In the genomic region with DNA sequence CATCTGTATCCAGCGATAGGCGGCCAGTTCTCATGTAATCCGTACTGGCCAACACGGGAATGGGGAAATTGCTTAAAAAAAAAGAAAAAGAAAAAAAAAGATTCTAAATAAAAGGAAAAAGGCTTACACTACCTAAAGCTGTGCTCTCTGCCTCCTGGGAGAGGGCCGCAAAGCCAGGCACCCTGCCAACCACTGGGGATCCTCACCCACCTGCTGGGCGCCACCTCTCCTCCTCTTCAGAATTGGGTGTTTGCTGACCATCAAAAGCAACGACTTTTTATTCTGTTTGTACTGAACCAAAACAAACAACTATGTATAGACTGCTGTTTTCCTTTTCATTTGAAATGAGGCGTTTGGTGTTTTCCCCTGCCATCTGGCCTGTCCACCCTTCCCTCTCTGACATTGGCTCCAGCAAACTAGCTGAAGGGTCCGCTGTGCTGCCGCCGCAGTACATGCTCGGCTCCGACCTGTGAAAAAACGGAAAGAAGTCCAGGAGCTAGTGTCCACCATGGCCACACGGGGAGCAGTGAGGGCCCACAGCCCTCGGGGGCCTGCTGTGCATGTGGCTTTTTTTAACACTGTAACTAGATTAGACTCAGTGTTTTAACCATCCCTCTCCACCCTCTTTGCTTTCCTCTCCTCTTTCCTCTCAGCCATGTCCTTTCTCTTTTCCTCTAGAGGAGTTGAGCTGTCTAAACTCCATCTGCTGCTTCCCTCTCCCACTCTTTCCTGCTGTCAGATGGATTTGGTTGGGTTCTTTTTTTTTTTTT, we compare ENCODE assay signal across 19 mouse cellular contexts. TPM values are rescaled to one million over a fixed set of nuclear protein-coding genes. Genes with fewer than 3 reads are reported as not detected.
DNase-seq lines count a peak whose midpoint lies in the region; ATAC-seq and TF ChIP-seq lines count a peak whose summit lies in the region.
"Had no signal": no experiment of that assay in that cellular context is flagged by ENCODE, and none has a peak within 500 bp of the region (broad histone marks: within the 10 kb centered on the region; RNA-seq: fewer than 3 reads in every experiment).

No protein-coding gene starts in this region.

- H3K4me1 ChIP-seq in midbrain, embryonic 11.5 days (ENCODE audit: control insufficient read depth, insufficient read depth, low read length) = peaks cover 4% of the 10 kb centered on the region
- 0 out of 2 replicates have a peak, but pooled peaks cover 5% of the 10 kb centered on the region for H3K4me1 ChIP-seq in midbrain, embryonic 14.5 days (ENCODE audit: control insufficient read depth, insufficient read depth, low read length)
- peaks cover 8% of the 10 kb centered on the region; the same call in 1 of the 2 replicates for H3K4me1 ChIP-seq in forebrain, postnatal 0 days (ENCODE audit: insufficient read depth)
- no peaks in the 10 kb centered on the region for H3K4me1 ChIP-seq in heart, adult 2 months (ENCODE audit: control insufficient read depth, insufficient read depth, low read length)
- H3K4me1 ChIP-seq: heart, embryonic 12.5 days had no signal

- peaks cover 12% of the 10 kb centered on the region for H3K27me3 ChIP-seq in midbrain, embryonic 11.5 days (ENCODE audit: control insufficient read depth, insufficient read depth, low read length)
- no peaks in the 10 kb centered on the region for H3K27me3 ChIP-seq in midbrain, embryonic 14.5 days (ENCODE audit: control insufficient read depth, insufficient read depth, low read length)
- no peaks in the 10 kb centered on the region for H3K27me3 ChIP-seq in forebrain, postnatal 0 days (ENCODE audit: insufficient read depth, low read length)
- H3K27me3 ChIP-seq in heart, adult 2 months (ENCODE audit: control insufficient read depth, insufficient read depth, low read length) = no peaks in the 10 kb centered on the region
- H3K27me3 ChIP-seq: heart, embryonic 12.5 days; limb, embryonic 12.5 days; liver, embryonic 13.5 days; lung, embryonic 15.5 days had no signal

- no peaks in the 10 kb centered on the region for H3K9me3 ChIP-seq in midbrain, embryonic 11.5 days (ENCODE audit: control insufficient read depth, low read length)
- no peaks in the 10 kb centered on the region for H3K9me3 ChIP-seq in midbrain, embryonic 14.5 days (ENCODE audit: control insufficient read depth, low read length)
- H3K9me3 ChIP-seq in forebrain, postnatal 0 days (ENCODE audit: low read length) = no peaks in the 10 kb centered on the region
- H3K9me3 ChIP-seq: embryonic facial prominence, embryonic 10.5 days; heart, embryonic 12.5 days; limb, embryonic 12.5 days; liver, embryonic 13.5 days; lung, embryonic 15.5 days; midbrain, embryonic 13.5 days had no signal

- no peaks in the 10 kb centered on the region for H3K79me2 ChIP-seq in heart, adult 2 months (replicated peaks; ENCODE audit: control insufficient read depth, insufficient read depth, low read length)

- no peak for DNase-seq in frontal cortex, postnatal 14 days (ENCODE audit: low spot score in 2 of 2)
- peak; percentile 81 for DNase-seq in midbrain, embryonic 11.5 days (ENCODE audit: low spot score, missing footprints)
- no peak for DNase-seq in midbrain, embryonic 14.5 days
- DNase-seq in cerebellum, postnatal 25 days = peak; percentile 59 to 60
- no peak for DNase-seq in forebrain, postnatal 0 days
- no peak for DNase-seq in heart, adult 2 months
- DNase-seq: heart, postnatal 36 days; kidney, adult 8-10 months; liver, embryonic 13.5 days; retina, postnatal 1 day; thymus, postnatal 14 days had no signal

- 0 out of 2 replicates have a peak, but pooled peaks have one; percentile 21 for TF ChIP-seq CTCF in forebrain, postnatal 0 days (IDR thresholded peaks at IDR 0.05; ENCODE audit: low read depth)
- no peak for TF ChIP-seq CTCF in heart, adult 2 months (IDR thresholded peaks at IDR 0.05)

- 83% methylated on average over 16 of the region's 16 CpGs for WGBS in midbrain, embryonic 11.5 days
- 77% methylated on average over 16 of the region's 16 CpGs for WGBS in midbrain, embryonic 14.5 days
- 66% methylated on average over 16 of the region's 16 CpGs for WGBS in forebrain, postnatal 0 days
- WGBS in heart, adult 2 months = 79% methylated on average over 16 of the region's 16 CpGs

- no peak for TF ChIP-seq EP300 in heart, adult 2 months (IDR thresholded peaks at IDR 0.05; ENCODE audit: insufficient read depth, low read depth, low read length)

- peaks cover 25% of the 10 kb centered on the region for H3K36me3 ChIP-seq in midbrain, embryonic 11.5 days (ENCODE audit: control insufficient read depth, insufficient read depth, low read length)
- peaks cover 56% of the 10 kb centered on the region for H3K36me3 ChIP-seq in midbrain, embryonic 14.5 days (ENCODE audit: control insufficient read depth, insufficient read depth, low read length)
- peaks cover 35% of the 10 kb centered on the region for H3K36me3 ChIP-seq in forebrain, postnatal 0 days (ENCODE audit: insufficient read depth)
- H3K36me3 ChIP-seq in heart, adult 2 months (ENCODE audit: control insufficient read depth, insufficient read depth, low read length) = no peaks in the 10 kb centered on the region; the same call in 1 of the 2 replicates

- peak; percentile 39; the same call in 1 of the 2 replicates for ATAC-seq in frontal cortex, adult (ENCODE audit: low TSS enrichment)
- no peak for ATAC-seq in midbrain, embryonic 11.5 days (ENCODE audit: low FRiP score)
- no peak for ATAC-seq in midbrain, embryonic 14.5 days (ENCODE audit: low FRiP score, low TSS enrichment)
- no peak for ATAC-seq in forebrain, postnatal 0 days
- ATAC-seq: midbrain, embryonic 13.5 days had no signal

- no peak overlapping the region for H3K27ac ChIP-seq in midbrain, embryonic 11.5 days (ENCODE audit: low read depth, low read length)
- H3K27ac ChIP-seq in midbrain, embryonic 14.5 days (replicated peaks; ENCODE audit: low read depth, low read length) = no peak overlapping the region
- H3K27ac ChIP-seq in forebrain, postnatal 0 days (ENCODE audit: low read depth, low read length) = peak overlapping the region; percentile 82
- no peak overlapping the region for H3K27ac ChIP-seq in heart, adult 2 months
- H3K27ac ChIP-seq: embryonic facial prominence, embryonic 10.5 days; limb, embryonic 12.5 days; liver, embryonic 13.5 days; lung, embryonic 15.5 days; macrophage; midbrain, embryonic 13.5 days had no signal

- no peak overlapping the region for H3K4me3 ChIP-seq in midbrain, embryonic 11.5 days (ENCODE audit: low read depth, low read length)
- H3K4me3 ChIP-seq in midbrain, embryonic 14.5 days (replicated peaks; ENCODE audit: low read depth, low read length) = no peak overlapping the region
- no peak overlapping the region for H3K4me3 ChIP-seq in forebrain, postnatal 0 days (ENCODE audit: low read depth, low read length)
- H3K4me3 ChIP-seq in heart, adult 2 months = no peak overlapping the region
- H3K4me3 ChIP-seq: embryonic facial prominence, embryonic 10.5 days; heart, embryonic 12.5 days; limb, embryonic 12.5 days; liver, embryonic 13.5 days; lung, embryonic 15.5 days; midbrain, embryonic 13.5 days; myocyte had no signal

- no peak for TF ChIP-seq POLR2A in heart, adult 2 months (IDR thresholded peaks at IDR 0.05; ENCODE audit: insufficient read depth, low read depth, low read length)

- no peak overlapping the region for H3K4me2 ChIP-seq in midbrain, embryonic 11.5 days
- H3K4me2 ChIP-seq in midbrain, embryonic 14.5 days (ENCODE audit: low read length) = no peak overlapping the region
- no peak overlapping the region for H3K4me2 ChIP-seq in forebrain, postnatal 0 days (ENCODE audit: low read depth)
- H3K4me2 ChIP-seq: heart, embryonic 12.5 days; limb, embryonic 12.5 days; liver, embryonic 13.5 days; lung, embryonic 15.5 days; midbrain, embryonic 13.5 days had no signal

- no peak overlapping the region for H3K9ac ChIP-seq in midbrain, embryonic 11.5 days (ENCODE audit: low read length)
- H3K9ac ChIP-seq in midbrain, embryonic 14.5 days (replicated peaks; ENCODE audit: low read length) = no peak overlapping the region
- no peak overlapping the region for H3K9ac ChIP-seq in forebrain, postnatal 0 days
- H3K9ac ChIP-seq in heart, adult 2 months (ENCODE audit: low read depth, low read length) = no peak overlapping the region
- H3K9ac ChIP-seq: heart, embryonic 12.5 days; limb, embryonic 12.5 days; liver, embryonic 13.5 days; lung, embryonic 15.5 days; midbrain, embryonic 13.5 days had no signal

- intact Hi-C loops in heart, adult 2 months (cut with DNase I) = no loop called here

RNA-seq across cellular contexts. Expression of gene Cdk5r1, which starts 4.8 kb away (rescaled TPM):
- 16.3 and 16.6 TPM in 2 replicates for polyA plus RNA-seq in midbrain, embryonic 11.5 days (2014; fragmentation: Nextera tagmentation; extraction: Ambion mirVana)
- polyA plus RNA-seq in midbrain, embryonic 14.5 days (2014; fragmentation: Nextera tagmentation; extraction: Ambion mirVana) = 103 and 134 TPM in 2 replicates
- total RNA-seq in forebrain, postnatal 0 days (2014; rRNA removed) = 392 and 416 TPM in 2 replicates
- 117 and 122 TPM in 2 replicates for polyA plus RNA-seq in forebrain, postnatal 0 days (2015; fragmentation: Nextera tagmentation; extraction: Ambion mirVana)
- total RNA-seq in heart, adult 2 months (2021) = 1 to 10 TPM in 1 of 2 experiments, under 1 TPM in 1; 0.84 to 2.3 TPM
- polyA plus RNA-seq in heart, adult 2 months (2012; rRNA removed) = 0.61 and 0.85 TPM in 2 replicates

RNA-seq across cellular contexts. Expression of gene Psmd11, which starts 43.6 kb away (rescaled TPM):
- 347 and 375 TPM in 2 replicates for polyA plus RNA-seq in midbrain, embryonic 11.5 days (2014; fragmentation: Nextera tagmentation; extraction: Ambion mirVana)
- 266 and 299 TPM in 2 replicates for polyA plus RNA-seq in midbrain, embryonic 14.5 days (2014; fragmentation: Nextera tagmentation; extraction: Ambion mirVana)
- total RNA-seq in forebrain, postnatal 0 days (2014; rRNA removed) = 30.2 and 33.4 TPM in 2 replicates
- 280 and 310 TPM in 2 replicates for polyA plus RNA-seq in forebrain, postnatal 0 days (2015; fragmentation: Nextera tagmentation; extraction: Ambion mirVana)
- 100 to 1,000 TPM in 1 of 2 experiments, 10 to 100 TPM in 1; 98.4 to 107 TPM for total RNA-seq in heart, adult 2 months (2021)
- polyA plus RNA-seq in heart, adult 2 months (2012; rRNA removed) = 51.3 and 83.3 TPM in 2 replicates

Comparison
In these comparisons a context has a peak if more than half of its experiments do, and no peak if none do; other contexts are left out.
1. DNase-seq: peak in midbrain, embryonic 11.5 days (single experiment) and cerebellum, postnatal 25 days (2 of 2); none in frontal cortex, postnatal 14 days (0 of 2), midbrain, embryonic 14.5 days (single experiment), forebrain, postnatal 0 days (single experiment) and heart, adult 2 months (0 of 2).